48 mouse cellular contexts compared by ENCODE assay signal in the genomic region with DNA sequence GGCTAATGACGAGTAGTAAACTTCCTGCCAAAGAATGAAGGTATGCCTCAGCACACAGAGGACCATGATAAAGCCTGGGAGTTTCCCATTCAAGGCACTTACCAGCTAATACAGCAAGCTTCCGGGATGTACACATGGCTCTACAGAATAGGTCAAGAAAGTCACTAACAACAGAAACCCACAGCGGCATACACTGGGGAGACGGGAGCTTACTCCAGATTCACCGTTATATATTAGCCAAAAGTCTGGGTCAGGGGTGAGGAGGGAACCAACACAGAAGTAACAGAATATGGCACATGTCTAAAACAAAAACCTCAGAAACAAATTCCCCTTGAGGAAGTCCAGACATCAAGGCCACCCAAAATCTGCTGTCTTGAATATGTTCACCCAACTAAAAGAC. TPM values are rescaled to one million over a fixed set of nuclear protein-coding genes. Genes with fewer than 3 reads are reported as not detected.
"Had no signal": no experiment of that assay in that cellular context is flagged by ENCODE, and none has a peak within 500 bp of the region (broad histone marks: within the 10 kb centered on the region; RNA-seq: fewer than 3 reads in every experiment).

No protein-coding gene starts in this region.

- H3K4me1 ChIP-seq: heart, embryonic 12.5 days; heart, embryonic 13.5 days; heart, embryonic 15.5 days; hindbrain, embryonic 12.5 days; intestine, embryonic 15.5 days; kidney, embryonic 15.5 days had no signal

- ATAC-seq: hindbrain, embryonic 16.5 days; hindbrain, postnatal 0 days; inflammation-experienced regulatory T-cells, adult 6 months; intestine, embryonic 15.5 days; intestine, embryonic 16.5 days; intestine, postnatal 0 days had no signal

- DNase-seq: heart, postnatal 10 days; heart, postnatal 14 days; heart, postnatal 4 days; kidney, adult 11 months; kidney, adult 18-20 months; kidney, adult 2 months; kidney, adult 8-10 months; kidney, adult 9 months; kidney, postnatal 10 days; kidney, postnatal 14 days; kidney, postnatal 25 days; kidney, postnatal 36 days; kidney, postnatal 4 days; layer of hippocampus, adult 9-11 months; layer of hippocampus, postnatal 36 days had no signal

- H3K36me3 ChIP-seq: hindbrain, embryonic 15.5 days; intestine, embryonic 15.5 days had no signal

- H3K4me2 ChIP-seq: heart, embryonic 11.5 days; heart, embryonic 12.5 days; heart, embryonic 13.5 days; heart, embryonic 15.5 days; hindbrain, embryonic 12.5 days; hindbrain, embryonic 13.5 days; hindbrain, embryonic 14.5 days; hindbrain, embryonic 15.5 days; intestine, embryonic 15.5 days; kidney, embryonic 15.5 days had no signal

- H3K9ac ChIP-seq: heart, embryonic 12.5 days; heart, embryonic 13.5 days; heart, embryonic 15.5 days; hindbrain, embryonic 12.5 days; hindbrain, embryonic 13.5 days; hindbrain, embryonic 14.5 days; hindbrain, embryonic 15.5 days; intestine, embryonic 15.5 days; kidney, embryonic 15.5 days had no signal

- H3K27ac ChIP-seq: heart, embryonic 10.5 days; heart, embryonic 13.5 days; heart, embryonic 15.5 days; hindbrain, embryonic 10.5 days; hindbrain, embryonic 12.5 days; hindbrain, embryonic 13.5 days; hindbrain, embryonic 14.5 days; hindbrain, embryonic 15.5 days; hindbrain, postnatal 0 days; intestine, embryonic 15.5 days; kidney, embryonic 15.5 days; kidney, postnatal 0 days; layer of hippocampus, adult 2 months had no signal

- H3K4me3 ChIP-seq: heart, embryonic 10.5 days; heart, embryonic 12.5 days; heart, embryonic 13.5 days; heart, embryonic 15.5 days; hindbrain, embryonic 10.5 days; hindbrain, embryonic 12.5 days; hindbrain, embryonic 13.5 days; hindbrain, embryonic 15.5 days; intestine, embryonic 15.5 days; kidney, embryonic 15.5 days; layer of hippocampus, adult 2 months had no signal

- H3K27me3 ChIP-seq: heart, embryonic 13.5 days; heart, embryonic 15.5 days; hindbrain, embryonic 12.5 days; hindbrain, embryonic 13.5 days; hindbrain, embryonic 15.5 days; intestine, embryonic 15.5 days; kidney, embryonic 15.5 days had no signal

- H3K9me3 ChIP-seq: heart, embryonic 10.5 days; heart, embryonic 12.5 days; heart, embryonic 13.5 days; heart, embryonic 15.5 days; hindbrain, embryonic 10.5 days; hindbrain, embryonic 12.5 days; hindbrain, embryonic 13.5 days; hindbrain, embryonic 15.5 days; intestine, embryonic 15.5 days; kidney, embryonic 15.5 days had no signal

RNA-seq across cellular contexts. Expression of gene Tmc2, which starts 32.3 kb away (rescaled TPM):
- total RNA-seq: heart, adult 8-10 months; heart, postnatal 10 days; heart, postnatal 14 days; heart, postnatal 25 days; heart, postnatal 4 days; hematopoietic stem cell, adult 5-6 weeks; hindbrain, postnatal 0 days; layer of hippocampus, adult 8-10 months; layer of hippocampus, postnatal 10 days; layer of hippocampus, postnatal 14 days; layer of hippocampus, postnatal 36 days had no signal
- polyA plus RNA-seq: heart, embryonic 10.5 days; heart, embryonic 11.5 days; heart, embryonic 12.5 days; heart, embryonic 13.5 days; heart, embryonic 14.5 days; heart, embryonic 15.5 days; heart, embryonic 16.5 days; heart, postnatal 0 days; hindbrain, embryonic 10.5 days; hindbrain, embryonic 11.5 days; hindbrain, embryonic 12.5 days; hindbrain, embryonic 13.5 days; hindbrain, embryonic 14.5 days; hindbrain, embryonic 15.5 days; hindbrain, embryonic 16.5 days; hindbrain, postnatal 0 days; inflammation-experienced regulatory T-cells, adult 6 months; intestine, embryonic 14.5 days; intestine, embryonic 15.5 days; intestine, embryonic 16.5 days; intestine, postnatal 0 days; kidney, adult 2 months; kidney, embryonic 14.5 days; kidney, embryonic 15.5 days; kidney, embryonic 16.5 days; kidney, postnatal 0 days; large intestine, adult 2 months had no signal

RNA-seq across cellular contexts. Expression of gene Tgm6, which starts 50.5 kb away (rescaled TPM):
- total RNA-seq: heart, adult 8-10 months; heart, postnatal 10 days; heart, postnatal 14 days; heart, postnatal 25 days; heart, postnatal 4 days; hematopoietic stem cell, adult 5-6 weeks had no signal
- polyA plus RNA-seq: heart, embryonic 10.5 days; heart, embryonic 11.5 days; heart, embryonic 12.5 days; heart, embryonic 13.5 days; heart, embryonic 14.5 days; heart, embryonic 15.5 days; heart, embryonic 16.5 days; heart, postnatal 0 days; hindbrain, embryonic 10.5 days; hindbrain, embryonic 11.5 days; hindbrain, embryonic 12.5 days; hindbrain, embryonic 15.5 days; inflammation-experienced regulatory T-cells, adult 6 months; intestine, embryonic 14.5 days; intestine, embryonic 15.5 days; intestine, embryonic 16.5 days; intestine, postnatal 0 days; kidney, adult 2 months; kidney, embryonic 14.5 days; kidney, embryonic 15.5 days; kidney, embryonic 16.5 days; kidney, postnatal 0 days; large intestine, adult 2 months had no signal
